ENCODE assay signal across 21 mouse cellular contexts in the genomic region with DNA sequence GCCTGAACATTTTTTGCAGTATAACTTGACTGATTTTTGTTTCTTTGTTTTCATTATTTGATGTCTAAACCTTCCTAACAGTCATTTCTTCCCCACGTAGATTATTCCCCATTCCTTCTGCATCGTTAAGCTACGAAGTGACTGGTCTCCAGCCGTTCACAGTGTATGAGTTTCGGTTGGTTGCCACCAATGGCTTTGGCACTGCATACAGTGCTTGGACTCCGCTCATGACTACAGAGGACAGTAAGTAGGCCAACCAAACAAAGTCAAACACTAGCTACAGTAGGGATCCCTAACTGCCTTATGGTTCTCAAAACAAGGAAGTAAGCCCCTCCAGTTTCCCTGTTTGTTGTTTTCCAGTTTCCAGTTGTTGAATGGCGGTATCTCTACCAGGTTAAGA.
DNase-seq lines count a peak whose midpoint lies in the region.
"Had no signal": no experiment of that assay in that cellular context is flagged by ENCODE, and none has a peak within 500 bp of the region (broad histone marks: within the 10 kb centered on the region; RNA-seq: fewer than 3 reads in every experiment).

No protein-coding gene starts in this region.

- H3K27me3 ChIP-seq in heart, embryonic 10.5 days (ENCODE audit: insufficient read depth, poor library complexity, severe bottlenecking) = no peaks in the 10 kb centered on the region
- H3K27me3 ChIP-seq: CH12.LX; embryonic facial prominence, embryonic 12.5 days; forebrain, embryonic 13.5 days; forebrain, embryonic 15.5 days had no signal

- H3K36me3 ChIP-seq in heart, embryonic 10.5 days = no peaks in the 10 kb centered on the region
- H3K36me3 ChIP-seq: embryonic facial prominence, embryonic 10.5 days; embryonic facial prominence, embryonic 12.5 days; forebrain, embryonic 15.5 days; G1E had no signal

- 91% methylated on average over 7 of the region's 7 CpGs for WGBS in heart, embryonic 10.5 days

- H3K4me1 ChIP-seq in heart, embryonic 10.5 days = no peaks in the 10 kb centered on the region
- H3K4me1 ChIP-seq: embryonic facial prominence, embryonic 10.5 days; embryonic facial prominence, embryonic 12.5 days; forebrain, embryonic 13.5 days; forebrain, embryonic 15.5 days had no signal

- no peak overlapping the region for H3K27ac ChIP-seq in heart, embryonic 10.5 days
- H3K27ac ChIP-seq: embryonic facial prominence, embryonic 10.5 days; embryonic facial prominence, embryonic 12.5 days; forebrain, embryonic 13.5 days; forebrain, embryonic 15.5 days had no signal

- H3K9me3 ChIP-seq in heart, embryonic 10.5 days = no peaks in the 10 kb centered on the region
- H3K9me3 ChIP-seq: embryonic facial prominence, embryonic 10.5 days; embryonic facial prominence, embryonic 12.5 days; forebrain, embryonic 13.5 days; forebrain, embryonic 15.5 days had no signal

- no peak overlapping the region for H3K4me3 ChIP-seq in heart, embryonic 10.5 days
- H3K4me3 ChIP-seq: embryonic facial prominence, embryonic 10.5 days; embryonic facial prominence, embryonic 12.5 days; forebrain, embryonic 13.5 days; forebrain, embryonic 15.5 days had no signal

- DNase-seq in cerebellum, postnatal 10 days = peak; percentile 33 to 53
- no peak for DNase-seq in cerebellum, postnatal 36 days
- DNase-seq in heart, adult 11 months = peak; percentile 67
- DNase-seq in heart, embryonic 10.5 days (ENCODE audit: low spot score) = no peak
- peak; percentile 22 for DNase-seq in retina, embryonic 14.5 days (ENCODE audit: low spot score)
- no peak for DNase-seq in spleen, postnatal 10 days (ENCODE audit: low spot score in 2 of 2)
- DNase-seq: adrenal gland, adult 8-10 months; adrenal gland, postnatal 14 days; adrenal gland, postnatal 36 days; B cell, adult 2 months; cerebellum, adult 11-12 months; cerebellum, adult 2 months; cerebellum, adult 9-10 months; cerebellum, postnatal 25 days; forebrain, postnatal 0 days had no signal

Comparison
In these comparisons a context has a peak if more than half of its experiments do, and no peak if none do; other contexts are left out.
1. DNase-seq: peak in cerebellum, postnatal 10 days (2 of 2), heart, adult 11 months (single experiment) and retina, embryonic 14.5 days (single experiment); none in cerebellum, postnatal 36 days (0 of 2), heart, embryonic 10.5 days (single experiment) and spleen, postnatal 10 days (0 of 2).